Mouse (Mus musculus): ENCODE results near the gene Rara.

- TF ChIP-seq CTCF (IDR thresholded peaks at IDR 0.05; ENCODE audit: low read depth): no peak
- TF ChIP-seq EP300 (optimal IDR thresholded peaks at IDR 0.05): no peak
Observed at GRCm38 (mm10) chr11:98935123-98935522, 7.5 kb downstream of the Rara start.

Measured in stomach, postnatal 0 days (tissue).